Mouse (Mus musculus): Measurements from ENCODE around the gene Osr1.

- TF ChIP-seq GATA1 (IDR thresholded peaks at IDR 0.05; ENCODE audit: borderline replicate concordance, low read length): no peak
- no peak for TF ChIP-seq FLI1 (IDR thresholded peaks at IDR 0.05; ENCODE audit: low read length)
Measured at GRCm38 (mm10) chr12:9580041-9580905, 10.4 kb downstream of the Osr1 start.
